Mouse (Mus musculus) CD4-positive naive resting alpha-beta T cell, adult 57 days (primary cell): Measurements from ENCODE around the gene Clec3b. TPM values are rescaled to one million over a fixed set of nuclear protein-coding genes. Genes with fewer than 3 reads are reported as not detected.

Experiments used
- total RNA-seq: library from RNA; stranded (reverse); gene quantifications from one replicate; pipeline ENCODE4 v1.2.4, GENCODE M21; 2023

Gene Clec3b
- total RNA-seq: 2.0 TPM

GRCm38 (mm10) chr9:123150241-123151020, at the start of gene Clec3b:
TSS of gene Clec3b (plus strand) at chr9:123150946.

GRCm38 (mm10) chr9:123112805-123113521, 37.8 kb upstream of the Clec3b start, which contains the start of the genes Zdhhc3 and Exosc7:
TSS of gene Zdhhc3 (minus strand) at chr9:123113205.
TSS of gene Exosc7 (plus strand) at chr9:123113215.

Other genes starting within 250 kb of the Clec3b start
- gene Zfp105, start 227.9 kb upstream of the Clec3b start, total RNA-seq: not detected
- gene 1110059G10Rik, start 199.9 kb upstream of the Clec3b start, total RNA-seq: 30.9 TPM
- 2.2 TPM for gene Kif15, start 199.9 kb upstream of the Clec3b start, total RNA-seq
- gene Tmem42, start 129.6 kb upstream of the Clec3b start, total RNA-seq: 30.4 TPM
- 2.0 TPM for gene Tgm4, start 116.2 kb upstream of the Clec3b start, total RNA-seq
- 51.1 TPM for gene Zdhhc3, start 37.7 kb upstream of the Clec3b start, total RNA-seq
- gene Exosc7, start 37.7 kb upstream of the Clec3b start, total RNA-seq: 50.7 TPM
- 0.41 TPM for gene Cdcp1, start 65.1 kb downstream of the Clec3b start, total RNA-seq
- 0.89 TPM for gene Tmem158, start 109.8 kb downstream of the Clec3b start, total RNA-seq
- 384 TPM for gene Lars2, start 216.0 kb downstream of the Clec3b start, total RNA-seq